Mouse (Mus musculus) ES-Bruce4 (cell line): ENCODE measurements around the gene Rspo3. TPM values are rescaled to one million over a fixed set of nuclear protein-coding genes. Genes with fewer than 3 reads are reported as not detected.

Experiments used
- H3K27ac ChIP-seq: 2 replicates; pipeline ENCODE4 v1.5.1; 2012; ENCODE audit warnings: low read length, inconsistent platforms; ENCODE audit not compliant: insufficient read depth
- H3K27me3 ChIP-seq: 2 replicates; pipeline ENCODE4 v1.6.1; 2012; ENCODE audit warnings: mild to moderate bottlenecking, low read length, inconsistent platforms; ENCODE audit not compliant: control insufficient read depth, poor library complexity, insufficient read depth, severe bottlenecking
- H3K36me3 ChIP-seq: 2 replicates; pipeline ENCODE4 v1.6.1; 2012; ENCODE audit warnings: inconsistent platforms, mild to moderate bottlenecking, low read length, moderate library complexity; ENCODE audit not compliant: control insufficient read depth, poor library complexity, insufficient read depth, severe bottlenecking
- H3K4me1 ChIP-seq: one replicate; pipeline ENCODE4 v1.8.1; 2011; ENCODE audit warnings: low read length; ENCODE audit not compliant: control insufficient read depth, insufficient read depth
- H3K4me3 ChIP-seq: 2 replicates; pipeline ENCODE4 v1.5.1; 2011; ENCODE audit warnings: low read depth, mild to moderate bottlenecking, low read length
- H3K9ac ChIP-seq: 2 replicates; pipeline ENCODE4 v1.6.1; 2012; ENCODE audit warnings: low read depth, mild to moderate bottlenecking, inconsistent platforms; ENCODE audit not compliant: poor library complexity, severe bottlenecking
- H3K9me3 ChIP-seq: replicated peaks from 2 replicates; pipeline ENCODE4 v1.6.1; 2012; ENCODE audit warnings: mild to moderate bottlenecking, low read length, inconsistent platforms; ENCODE audit not compliant: control insufficient read depth, poor library complexity, insufficient read depth, severe bottlenecking
- CTCF ChIP-seq: IDR thresholded peaks from one replicate; pipeline ENCODE4 v1.8.1; 2011; ENCODE audit warnings: low read depth, low read length
- EP300 ChIP-seq: IDR thresholded peaks from 2 replicates; pipeline ENCODE4 v1.6.1; 2011; ENCODE audit warnings: low read depth, low read length; ENCODE audit not compliant: insufficient read depth
- POLR2A ChIP-seq: IDR thresholded peaks from one replicate; pipeline ENCODE4 v1.8.1; 2011; ENCODE audit warnings: low read length; ENCODE audit not compliant: insufficient read depth
- polyA plus RNA-seq: library from polyadenylated mRNA; stranded (reverse); fragments of >200 nt; gene quantifications from 2 replicates; pipeline ENCODE4 v1.2.4, GENCODE M21; 2011; ENCODE audit warnings: low read depth; ENCODE audit not compliant: missing spikeins, insufficient read depth, insufficient read length

Rspo3 gene
- polyA plus RNA-seq, 1 experiment = 0.70 TPM

GRCm38 (mm10) chr10:29460100-29460499 is 75.6 kb downstream of the Rspo3 start:
- H3K4me3 ChIP-seq = no peak overlapping the region
- no peak overlapping the region for H3K27ac ChIP-seq
- no peaks in the 10 kb centered on the region for H3K27me3 ChIP-seq
- no peaks in the 10 kb centered on the region for H3K4me1 ChIP-seq
- H3K36me3 ChIP-seq = no peaks in the 10 kb centered on the region
- H3K9ac ChIP-seq = no peak overlapping the region
- no peaks in the 10 kb centered on the region for H3K9me3 ChIP-seq
- TF ChIP-seq POLR2A = no peak
- TF ChIP-seq CTCF = no peak
- TF ChIP-seq EP300 = no peak

GRCm38 (mm10) chr10:29459632-29460031 is 76.0 kb downstream of the Rspo3 start:
- Histone ChIP-seq H3K27ac (no peak overlapping the region), H3K36me3 (no peaks in the 10 kb centered on the region), H3K4me1 (no peaks in the 10 kb centered on the region), H3K4me3 (no peak overlapping the region), H3K9ac (no peak overlapping the region), H3K27me3 (no peaks in the 10 kb centered on the region), H3K9me3 (no peaks in the 10 kb centered on the region)
- TF ChIP-seq POLR2A (no peak), EP300 (no peak)

GRCm38 (mm10) chr10:29445076-29445475 is 90.6 kb downstream of the Rspo3 start:
- H3K9ac ChIP-seq = no peak overlapping the region
- no peak overlapping the region for H3K27ac ChIP-seq
- no peaks in the 10 kb centered on the region for H3K36me3 ChIP-seq
- H3K27me3 ChIP-seq = no peaks in the 10 kb centered on the region
- H3K4me1 ChIP-seq = no peaks in the 10 kb centered on the region
- H3K4me3 ChIP-seq = no peak overlapping the region
- H3K9me3 ChIP-seq = no peaks in the 10 kb centered on the region
- TF ChIP-seq POLR2A (no peak), CTCF (no peak), EP300 (no peak)

GRCm38 (mm10) chr10:29441297-29441696 is 94.4 kb downstream of the Rspo3 start:
- Histone ChIP-seq H3K36me3 (no peaks in the 10 kb centered on the region), H3K4me3 (no peak overlapping the region), H3K27ac (no peak overlapping the region), H3K9ac (no peak overlapping the region), H3K27me3 (no peaks in the 10 kb centered on the region), H3K4me1 (no peaks in the 10 kb centered on the region), H3K9me3 (no peaks in the 10 kb centered on the region)
- TF ChIP-seq CTCF (no peak), EP300 (no peak), POLR2A (no peak)

- TF ChIP-seq EP300 = no peak
- TF ChIP-seq POLR2A = no peak
- no peak for TF ChIP-seq CTCF
- Histone ChIP-seq H3K9ac (no peak overlapping the region), H3K4me3 (no peak overlapping the region), H3K27me3 (no peaks in the 10 kb centered on the region; the same call in 1 of the 2 replicates), H3K36me3 (no peaks in the 10 kb centered on the region), H3K9me3 (0 out of 2 replicates have a peak, but pooled peaks cover 8% of the 10 kb centered on the region), H3K4me1 (no peaks in the 10 kb centered on the region), H3K27ac (no peak overlapping the region)
Measured at GRCm38 (mm10) chr10:29432935-29433453, 102.7 kb downstream of the Rspo3 start.

GRCm38 (mm10) chr10:29426660-29427059 is 109.0 kb downstream of the Rspo3 start:
- H3K4me1 ChIP-seq = no peaks in the 10 kb centered on the region
- no peaks in the 10 kb centered on the region; the same call in 1 of the 2 replicates for H3K27me3 ChIP-seq
- H3K36me3 ChIP-seq = no peaks in the 10 kb centered on the region
- no peak overlapping the region for H3K4me3 ChIP-seq
- H3K27ac ChIP-seq = no peak overlapping the region
- 0 out of 2 replicates have a peak, but pooled peaks cover 8% of the 10 kb centered on the region for H3K9me3 ChIP-seq
- TF ChIP-seq POLR2A = no peak
- TF ChIP-seq CTCF = no peak
- no peak for TF ChIP-seq EP300
- no peak overlapping the region for H3K9ac ChIP-seq
